Mouse (Mus musculus) stomach, postnatal 0 days (tissue): ENCODE measurements around the gene Use1.

Source experiments
- CTCF ChIP-seq: IDR thresholded peaks from 2 replicates; pipeline ENCODE4 v1.5.1; 2016; ENCODE audit warnings: antibody characterized with exemption, low read depth, mild to moderate bottlenecking, moderate library complexity
- EP300 ChIP-seq: optimal IDR thresholded peaks from 2 replicates; pipeline ENCODE3; 2016; ENCODE audit warnings: antibody characterized with exemption

DNA sequence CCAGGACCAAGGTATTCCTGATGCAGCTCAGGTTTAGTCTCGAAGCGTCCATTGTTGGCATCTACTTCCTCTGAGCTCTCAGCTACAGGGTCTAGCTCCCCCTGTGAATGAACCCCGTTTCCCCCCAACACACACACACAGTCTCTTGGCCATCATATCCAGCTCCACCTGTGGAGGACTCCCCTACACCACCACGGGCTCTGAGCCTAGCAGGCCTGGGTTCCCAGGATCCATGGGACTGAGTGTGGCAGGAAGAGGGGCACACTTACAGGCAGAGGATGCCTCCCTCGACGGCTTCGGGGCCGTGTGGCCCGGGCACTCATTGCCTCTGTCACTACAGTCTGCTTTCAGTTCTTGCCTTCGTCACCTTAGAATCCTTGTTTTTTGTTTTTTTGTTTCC, 28.4 kb downstream of the Use1 start:
- TF ChIP-seq CTCF (no peak), EP300 (no peak)
